Mouse (Mus musculus) testis, adult 2 months (tissue): ENCODE measurements around the gene Zfp518b.

Source experiments
- CTCF ChIP-seq: fragments of 200-500 bp; IDR thresholded peaks from 2 replicates; pipeline ENCODE4 v1.5.1; 2012; ENCODE audit warnings: low read depth, mild to moderate bottlenecking, inconsistent platforms, low read length, moderate library complexity; ENCODE audit not compliant: control insufficient read depth, insufficient read depth, insufficient replicate concordance
- POLR2A ChIP-seq: fragments of 200-500 bp; IDR thresholded peaks from 2 replicates; pipeline ENCODE4 v1.6.1; 2012; ENCODE audit warnings: low read depth, mild to moderate bottlenecking, inconsistent platforms, low read length, moderate library complexity; ENCODE audit not compliant: control insufficient read depth

DNA sequence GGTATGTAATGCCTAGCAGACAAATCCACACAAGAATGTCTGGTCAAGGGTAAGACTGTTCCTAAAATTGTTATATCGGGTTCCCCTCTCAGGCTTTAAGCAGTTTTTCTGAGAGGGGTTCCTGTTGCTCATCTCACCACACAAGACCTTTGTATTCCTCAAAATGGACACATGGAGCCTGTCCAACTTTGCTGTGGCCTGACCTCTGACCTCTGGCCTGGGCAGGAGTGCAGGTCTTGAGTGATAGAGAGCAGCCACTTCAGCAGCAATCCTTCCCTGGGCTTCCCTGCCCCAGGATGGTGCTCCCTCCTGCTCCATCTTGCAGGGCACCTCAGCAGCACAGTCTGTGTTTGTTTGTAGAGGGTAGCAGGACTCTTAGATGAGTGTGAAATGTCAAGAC lies 48.9 kb downstream of the Zfp518b start:
- TF ChIP-seq CTCF: no peak
- no peak for TF ChIP-seq POLR2A
